Mouse (Mus musculus) intestine, postnatal 0 days (tissue): ENCODE results near the gene Nsmf. TPM values are rescaled to one million over a fixed set of nuclear protein-coding genes. Genes with fewer than 3 reads are reported as not detected.

Experiments
- ATAC-seq: fragments of 200-750 bp; cut with Nextera tagmentation; 2 replicates; pipeline ENCODE4 v1.8.0; 2017; ENCODE audit warnings: mild to moderate bottlenecking, moderate TSS enrichment, moderate library complexity
- H3K27ac ChIP-seq: fragments of 300-500 bp; sonication (generic); 2 replicates; pipeline ENCODE4 v1.5.1; 2014; ENCODE audit warnings: mild to moderate bottlenecking, low read depth, low read length, moderate library complexity
- H3K27me3 ChIP-seq: fragments of 300-500 bp; sonication (generic); replicated peaks from 2 replicates; pipeline ENCODE4 v1.6.1; 2014; ENCODE audit warnings: low read length, mixed read lengths; ENCODE audit not compliant: control insufficient read depth, insufficient read depth
- H3K36me3 ChIP-seq: fragments of 300-500 bp; sonication (generic); 2 replicates; pipeline ENCODE4 v1.6.1; 2014; ENCODE audit warnings: mild to moderate bottlenecking, moderate library complexity; ENCODE audit not compliant: control insufficient read depth, insufficient read depth
- H3K4me1 ChIP-seq: fragments of 300-500 bp; sonication (generic); replicated peaks from 2 replicates; pipeline ENCODE4 v1.6.1; 2014; ENCODE audit warnings: antibody characterized with exemption, low read length, mixed read lengths; ENCODE audit not compliant: control insufficient read depth, insufficient read depth
- H3K4me2 ChIP-seq: fragments of 300-500 bp; sonication (generic); replicated peaks from 2 replicates; pipeline ENCODE4 v1.6.1; 2014; ENCODE audit warnings: low read depth, mild to moderate bottlenecking, moderate library complexity
- H3K4me3 ChIP-seq: fragments of 300-500 bp; sonication (generic); 2 replicates; pipeline ENCODE4 v1.5.1; 2014; ENCODE audit warnings: low read depth, low read length
- H3K9ac ChIP-seq: fragments of 300-500 bp; sonication (generic); 2 replicates; pipeline ENCODE4 v1.6.1; 2014; ENCODE audit warnings: mild to moderate bottlenecking, low read depth, low read length
- H3K9me3 ChIP-seq: fragments of 300-500 bp; sonication (generic); 2 replicates; pipeline ENCODE4 v1.6.1; 2016; ENCODE audit warnings: mixed run types; ENCODE audit not compliant: control insufficient read depth
- CTCF ChIP-seq: sonication (generic); IDR thresholded peaks from 2 replicates; pipeline ENCODE4 v1.5.1; 2016; ENCODE audit warnings: low read depth, mild to moderate bottlenecking, control low read depth, antibody characterized with exemption, moderate library complexity
- WGBS: fragments of 180-500 bp; shearing (Covaris S2); extraction: QIAGEN DNeasy Blood & Tissue Kit; methylation state at CpG from one replicate; pipeline ENCODE4 v1.1.7; 2014; 5-methylcytosine and 5-hydroxymethylcytosine counted together
- polyA plus RNA-seq: library from polyadenylated mRNA; unstranded; fragments of >200 nt; fragmentation: Nextera tagmentation; extraction: Ambion mirVana; gene quantifications from 2 replicates; pipeline ENCODE4 v1.2.1, GENCODE M21; 2015

Nsmf gene
- polyA plus RNA-seq, 1 experiment from 2014 or later, result 17.6 TPM

GRCm38 (mm10) chr2:25075506-25075905, 21.4 kb downstream of the Nsmf start:
- Histone ChIP-seq H3K27me3 (no peaks in the 10 kb centered on the region), H3K4me2 (no peak overlapping the region), H3K4me3 (no peak overlapping the region), H3K36me3 (no peaks in the 10 kb centered on the region; the same call in 1 of the 2 replicates), H3K9ac (no peak overlapping the region), H3K4me1 (no peaks in the 10 kb centered on the region), H3K9me3 (no peaks in the 10 kb centered on the region), H3K27ac (no peak overlapping the region)
- TF ChIP-seq CTCF, result no peak
- ATAC-seq, result no peak
- WGBS, result 52% methylated on average over 4 of the region's 4 CpGs

GRCm38 (mm10) chr2:25078967-25079366, 24.8 kb downstream of the Nsmf start:
- H3K27ac ChIP-seq, result peak overlapping the region; percentile 67
- H3K4me1 ChIP-seq, result no peaks in the 10 kb centered on the region
- no peaks in the 10 kb centered on the region for H3K27me3 ChIP-seq
- peak overlapping the region; percentile 7; the same call in 1 of the 2 replicates for H3K4me3 ChIP-seq
- H3K9ac ChIP-seq, result no peak overlapping the region
- H3K36me3 ChIP-seq, result no peaks in the 10 kb centered on the region; the same call in 1 of the 2 replicates
- WGBS, result 17% methylated on average over 1 of the region's 1 CpGs
- H3K9me3 ChIP-seq, result no peaks in the 10 kb centered on the region
- ATAC-seq, result peak; percentile 65
- H3K4me2 ChIP-seq, result peak overlapping the region; percentile 64
- no peak for TF ChIP-seq CTCF

DNA sequence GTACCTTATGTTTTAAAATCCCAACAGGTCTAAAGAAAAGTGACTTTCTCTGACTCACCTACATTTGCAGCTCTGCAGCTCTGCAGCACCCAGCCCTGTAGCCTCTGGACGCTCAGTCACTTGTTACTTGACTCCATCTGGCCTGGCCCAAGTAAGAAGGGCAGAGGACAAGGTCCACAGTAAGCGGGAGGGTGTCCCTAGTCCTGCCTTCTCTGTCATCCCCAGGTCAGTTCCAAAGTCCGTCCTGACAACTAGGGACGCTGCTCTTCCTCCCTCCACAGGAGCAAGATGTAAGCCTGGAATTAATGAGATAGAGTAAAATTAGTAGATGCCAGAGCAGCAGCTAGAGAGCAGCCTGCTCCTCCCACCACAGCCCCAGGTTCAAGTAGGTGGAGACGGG, 25.9 kb downstream of the Nsmf start, which contains the start of gene Entpd8:
Gene Entpd8 (plus strand): TSS at position 229 of the 400 bp plus-strand sequence.
- Histone ChIP-seq H3K9me3 (no peaks in the 10 kb centered on the region), H3K27me3 (no peaks in the 10 kb centered on the region), H3K27ac (peak within 1 kb of the TSS; percentile 87), H3K4me1 (no peaks in the 10 kb centered on the region), H3K36me3 (no peaks in the 10 kb centered on the region; the same call in 1 of the 2 replicates), H3K4me3 (peak within 1 kb of the TSS; percentile 30), H3K9ac (peak within 1 kb of the TSS; percentile 43), H3K4me2 (peak within 1 kb of the TSS; percentile 64)
- WGBS, result 39% methylated on average over 5 of the region's 5 CpGs
- peak; percentile 82 for ATAC-seq
- peak; percentile 39 for TF ChIP-seq CTCF

DNA sequence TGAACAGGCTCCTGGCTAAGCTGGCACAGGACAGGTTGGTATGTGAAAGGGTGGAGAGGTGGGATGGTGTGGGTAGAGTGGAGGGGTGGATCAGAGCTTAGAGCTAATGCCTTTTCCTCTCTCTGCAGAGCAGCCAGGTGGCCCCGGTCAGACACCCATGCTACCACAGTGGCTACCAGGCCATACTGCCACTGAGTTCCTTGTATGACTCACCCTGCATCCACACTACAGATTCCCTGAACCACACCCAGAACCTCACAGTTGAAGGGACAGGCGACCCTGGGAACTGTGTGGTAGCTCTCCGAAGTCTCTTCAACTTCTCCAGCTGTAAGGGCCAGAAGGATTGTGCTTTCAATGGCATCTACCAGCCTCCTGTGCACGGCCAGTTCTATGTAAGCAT, 29.5 kb downstream of the Nsmf start:
- no peak overlapping the region for H3K4me2 ChIP-seq
- H3K9me3 ChIP-seq, result no peaks in the 10 kb centered on the region
- no peak for TF ChIP-seq CTCF
- H3K27me3 ChIP-seq, result no peaks in the 10 kb centered on the region
- H3K27ac ChIP-seq, result peak overlapping the region; percentile 28; the same call in 1 of the 2 replicates
- H3K9ac ChIP-seq, result no peak overlapping the region
- H3K4me1 ChIP-seq, result no peaks in the 10 kb centered on the region
- no peak overlapping the region for H3K4me3 ChIP-seq
- H3K36me3 ChIP-seq, result no peaks in the 10 kb centered on the region; the same call in 1 of the 2 replicates
- WGBS, result 49% methylated on average over 4 of the region's 4 CpGs
- peak; percentile 31; the same call in 1 of the 2 replicates for ATAC-seq

GRCm38 (mm10) chr2:25085571-25085970, 31.4 kb downstream of the Nsmf start:
- H3K4me3 ChIP-seq, result no peak overlapping the region
- no peak overlapping the region for H3K4me2 ChIP-seq
- H3K9me3 ChIP-seq, result no peaks in the 10 kb centered on the region
- no peak overlapping the region for H3K9ac ChIP-seq
- WGBS, result 94% methylated on average over 5 of the region's 5 CpGs
- TF ChIP-seq CTCF, result no peak
- H3K27ac ChIP-seq, result no peak overlapping the region
- H3K27me3 ChIP-seq, result no peaks in the 10 kb centered on the region
- ATAC-seq, result no peak
- no peaks in the 10 kb centered on the region; the same call in 1 of the 2 replicates for H3K36me3 ChIP-seq
- H3K4me1 ChIP-seq, result no peaks in the 10 kb centered on the region

GRCm38 (mm10) chr2:25087842-25088241, 33.7 kb downstream of the Nsmf start:
- Histone ChIP-seq H3K36me3 (no peaks in the 10 kb centered on the region; the same call in 1 of the 2 replicates), H3K27ac (no peak overlapping the region), H3K9ac (no peak overlapping the region), H3K27me3 (no peaks in the 10 kb centered on the region), H3K4me2 (no peak overlapping the region), H3K9me3 (no peaks in the 10 kb centered on the region), H3K4me3 (no peak overlapping the region), H3K4me1 (no peaks in the 10 kb centered on the region)
- TF ChIP-seq CTCF, result no peak
- WGBS, result 79% methylated on average over 2 of the region's 2 CpGs
- no peak for ATAC-seq
